Mouse (Mus musculus) layer of hippocampus, adult 11-12 months (tissue): ENCODE results near the gene Rps6ka5.

Experiments used
- DNase-seq: peaks from one replicate; pipeline ENCODE4 v3.0.0; 2022; ENCODE audit warnings: low spot score

Gene Rps6ka5

GRCm38 (mm10) chr12:100529651-100530050, 197.1 kb downstream of the Rps6ka5 start:
- no peak for DNase-seq

DNA sequence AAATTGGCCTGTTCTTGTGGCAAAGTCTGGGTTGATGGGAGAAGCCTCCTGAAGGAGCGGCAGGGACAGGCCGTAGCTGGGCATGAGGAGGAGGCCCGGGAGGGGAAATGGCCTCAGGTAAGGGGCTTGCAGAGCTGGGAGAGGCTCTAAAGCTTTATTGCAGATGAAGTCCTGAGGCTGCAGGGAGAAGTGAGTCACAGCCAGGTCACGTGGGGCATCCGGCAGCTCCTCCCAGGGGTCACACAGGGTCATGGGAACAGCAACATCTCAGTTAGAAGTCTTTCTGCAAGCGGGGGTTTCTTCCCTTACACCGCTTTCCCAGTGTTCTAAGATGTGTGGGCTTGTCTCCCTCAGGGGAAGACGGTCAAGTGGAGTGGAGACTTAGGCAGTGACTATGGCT, 197.6 kb downstream of the Rps6ka5 start:
- DNase-seq: no peak

DNA sequence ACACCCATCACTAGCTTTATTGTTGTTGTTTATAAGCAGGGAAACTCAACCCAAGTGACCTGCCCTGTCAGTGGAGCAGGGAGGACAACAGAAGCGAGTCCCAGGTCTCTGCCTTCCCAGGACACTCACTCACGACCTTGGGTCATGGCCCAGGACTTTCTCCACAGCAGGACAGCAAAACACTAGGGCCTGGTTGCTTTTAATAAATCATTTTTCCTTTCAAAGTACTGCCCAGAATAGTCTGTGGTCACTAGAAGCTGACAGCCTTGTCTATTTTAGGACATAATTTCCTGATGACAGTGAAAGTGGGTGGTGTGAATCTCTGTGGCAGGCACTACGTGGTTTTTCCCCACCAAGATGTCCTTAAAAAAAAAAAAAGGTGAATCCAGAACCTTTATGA, 198.5 kb downstream of the Rps6ka5 start:
- DNase-seq: no peak

DNA sequence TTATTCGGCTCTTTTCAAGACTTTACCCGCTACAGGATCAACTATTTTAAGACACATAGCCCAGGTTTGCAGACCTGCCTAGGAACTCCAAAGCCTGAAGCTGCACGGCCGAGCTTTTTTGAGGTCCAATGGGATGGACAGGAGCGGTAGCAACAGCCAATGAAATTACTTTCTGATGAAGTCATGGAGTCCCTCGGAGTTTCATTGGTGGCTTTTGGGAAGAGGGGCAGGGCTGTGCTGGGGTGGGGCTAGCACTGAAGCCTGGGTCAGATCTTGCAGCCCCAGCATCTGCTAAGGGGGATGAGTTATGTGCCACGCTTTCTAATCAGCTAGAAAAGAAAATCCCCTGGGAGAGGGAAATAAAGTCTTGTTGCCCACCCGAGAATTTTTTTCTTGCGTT, 199.0 kb downstream of the Rps6ka5 start:
- peak; percentile 83 for DNase-seq

DNA sequence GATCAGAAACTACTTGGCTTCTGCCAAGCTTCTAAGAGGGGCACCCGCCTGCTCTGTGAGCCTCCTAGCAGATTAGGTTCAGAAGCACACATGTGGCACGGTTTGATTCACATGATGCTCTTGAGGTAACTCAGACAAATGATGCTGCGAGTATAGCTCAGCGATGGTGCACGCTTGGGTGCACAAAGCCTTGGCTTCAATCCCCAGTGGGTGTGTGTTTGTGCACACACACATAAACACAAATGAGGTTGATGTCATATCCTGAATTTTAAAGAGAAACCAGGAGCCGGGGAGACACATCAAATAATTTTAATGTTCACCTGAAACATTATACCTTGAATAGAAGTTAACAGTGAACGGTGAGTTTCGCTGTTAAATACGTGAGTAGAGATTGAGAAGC, 199.5 kb downstream of the Rps6ka5 start:
- no peak for DNase-seq

DNA sequence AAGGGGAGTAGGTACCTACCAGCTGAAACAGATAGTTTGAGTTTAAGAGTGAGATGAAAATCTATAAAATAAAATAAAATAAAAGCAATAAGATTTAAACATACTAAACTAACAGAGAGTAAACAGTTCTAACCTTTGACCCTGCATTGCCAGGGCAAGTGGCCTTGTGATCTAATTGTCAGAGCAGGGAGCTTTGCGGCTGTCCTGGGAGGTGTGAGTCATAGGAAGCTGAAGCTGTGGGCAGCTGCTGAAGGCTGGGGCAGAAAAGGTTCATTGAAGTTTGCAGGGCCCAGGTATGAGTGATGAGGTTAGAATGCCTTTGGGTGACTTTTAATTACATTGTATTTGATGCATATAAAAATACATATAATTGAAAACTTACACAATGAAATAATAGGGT, 200.8 kb downstream of the Rps6ka5 start:
- DNase-seq: no peak

DNA sequence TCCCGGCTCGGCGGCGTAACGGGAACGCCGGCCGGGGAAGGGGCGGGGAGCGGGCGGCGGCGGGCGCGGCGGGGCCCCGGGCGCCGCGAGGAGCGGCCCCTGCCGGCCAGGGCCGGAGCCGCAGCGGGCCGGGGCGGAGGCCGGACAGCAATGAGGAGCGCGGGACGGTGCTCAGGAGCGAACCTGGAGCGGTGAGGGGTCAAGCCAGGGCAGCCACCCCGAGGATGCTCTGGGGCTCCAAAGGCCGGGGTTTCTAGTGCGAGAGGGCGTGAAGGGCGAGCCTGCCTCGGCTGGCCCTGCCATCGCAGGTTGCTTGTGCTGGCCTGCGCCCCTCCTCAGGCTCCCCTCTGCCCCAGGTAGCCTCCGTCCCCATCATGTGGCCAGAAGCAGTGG, 206.0 kb downstream of the Rps6ka5 start, which contains the start of gene Ttc7b:
Ttc7b (minus strand) TSS at position 33 of the 393 bp plus-strand sequence.
- DNase-seq: peak; percentile 50

DNA sequence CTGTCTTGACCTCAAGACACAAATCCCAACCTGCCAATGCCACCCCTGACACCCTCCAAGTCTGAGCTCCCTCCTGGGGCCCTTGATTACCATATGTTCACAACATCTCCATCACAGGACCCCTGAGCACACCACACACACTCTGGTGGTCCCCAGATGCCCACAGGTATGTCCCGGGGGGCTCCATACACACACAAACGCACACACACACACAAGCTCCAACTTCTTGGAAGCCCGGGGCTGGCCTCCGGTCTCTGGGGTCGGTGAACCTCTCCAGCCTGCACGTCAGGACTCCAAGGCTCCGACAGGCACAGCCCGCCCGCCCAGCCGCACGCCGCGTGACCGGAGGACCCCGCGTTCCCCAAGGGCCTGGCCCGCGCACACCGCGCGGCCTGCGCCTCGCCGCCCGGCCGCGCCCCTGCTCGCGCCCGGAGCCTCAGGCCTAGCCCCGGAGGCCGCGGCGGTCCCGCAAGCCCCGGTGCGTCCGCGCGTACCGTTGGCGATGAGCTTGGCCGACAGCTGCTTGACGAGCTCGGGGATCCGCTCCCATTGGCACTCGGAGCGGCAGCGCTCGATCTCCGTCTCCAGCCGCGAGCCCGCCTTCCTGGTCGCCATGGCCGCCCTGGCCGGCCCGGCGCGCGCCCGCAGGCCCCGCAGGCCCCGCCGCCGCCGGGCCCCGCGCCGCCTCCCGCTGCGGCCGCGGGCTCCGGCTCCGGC, 206.5 kb downstream of the Rps6ka5 start:
- DNase-seq: peak; percentile 51

DNA sequence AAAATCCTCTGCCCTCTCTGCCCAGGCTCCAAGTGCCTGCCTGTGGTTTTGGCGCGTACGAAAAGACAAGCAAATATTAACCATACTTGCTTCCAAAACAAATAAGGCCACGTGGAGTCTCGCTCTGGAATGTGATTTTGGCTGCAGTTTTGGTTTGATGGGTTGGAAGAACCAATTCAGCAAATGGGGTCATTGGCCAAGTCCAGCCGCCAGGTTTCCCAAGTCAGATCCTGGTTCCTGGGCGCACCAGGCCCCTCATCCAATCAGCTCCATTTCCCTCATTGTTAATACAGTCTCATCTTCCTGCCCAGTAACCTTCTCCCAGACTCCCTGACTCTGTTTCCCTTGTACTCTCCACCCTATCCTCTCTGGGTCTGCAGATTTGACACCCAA, 207.1 kb downstream of the Rps6ka5 start:
- peak; percentile 22 for DNase-seq

GRCm38 (mm10) chr12:100517371-100517770, 209.4 kb downstream of the Rps6ka5 start:
- DNase-seq: no peak

- DNase-seq: no peak
Measured at GRCm38 (mm10) chr12:100516161-100516838, 210.5 kb downstream of the Rps6ka5 start.

DNA sequence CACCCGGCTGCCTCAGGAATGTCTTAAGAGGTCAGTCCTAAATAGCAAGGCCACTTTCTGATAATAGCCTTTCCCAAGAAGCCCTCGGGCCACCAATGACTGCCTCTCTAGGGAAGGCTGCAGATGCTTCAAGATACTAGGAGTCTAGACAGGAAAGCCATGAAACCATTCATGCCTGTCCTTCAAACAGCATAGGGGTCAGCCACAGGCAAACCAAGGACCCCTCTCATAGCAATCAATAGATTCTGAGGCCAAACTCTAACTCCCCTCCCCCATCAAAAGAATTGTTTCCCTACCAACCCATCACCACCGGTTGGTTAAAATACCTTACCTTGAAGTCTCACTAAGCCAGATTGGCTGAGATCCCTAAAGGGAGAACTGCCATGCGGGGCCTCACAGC, 211.3 kb downstream of the Rps6ka5 start:
- DNase-seq: no peak

DNA sequence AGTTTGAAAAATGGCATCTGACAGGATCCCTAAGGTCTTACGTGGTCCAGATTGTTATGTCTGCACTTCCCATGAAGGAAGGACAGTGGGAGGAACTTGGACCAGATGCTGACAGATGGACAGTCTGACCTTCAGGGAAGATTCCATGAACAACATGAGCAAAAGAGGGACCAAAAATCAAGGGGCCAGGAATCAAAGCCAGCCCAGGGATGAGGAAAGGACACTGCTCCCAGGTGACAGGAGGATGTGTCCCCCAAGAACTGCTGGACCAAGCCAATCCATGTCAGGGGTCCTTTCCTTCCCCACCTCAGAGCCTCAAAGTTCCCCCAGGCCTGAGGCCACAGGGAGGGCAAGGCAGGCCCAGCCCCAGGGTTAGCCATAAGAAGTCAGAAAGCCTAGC, 212.2 kb downstream of the Rps6ka5 start:
- DNase-seq: no peak

DNA sequence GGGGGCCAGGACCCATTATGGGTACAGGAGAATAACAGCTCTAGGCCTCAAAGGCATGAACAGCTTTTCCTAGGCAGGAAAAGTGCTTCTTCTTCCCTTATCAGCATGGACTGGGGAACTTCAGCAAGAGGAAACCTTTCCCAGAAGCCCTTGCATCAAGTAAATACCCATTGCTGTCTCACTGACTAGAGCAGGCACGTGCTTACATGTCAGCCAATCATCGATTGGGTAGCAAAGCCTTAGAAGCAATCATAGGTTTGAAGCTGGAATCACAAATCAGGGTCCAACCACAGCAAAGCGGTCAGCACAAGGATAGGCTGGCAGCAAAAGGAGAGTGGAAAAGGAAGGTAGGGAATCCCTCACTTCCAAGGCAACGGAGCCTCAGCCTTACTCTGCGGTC, 213.7 kb downstream of the Rps6ka5 start:
- no peak for DNase-seq

DNA sequence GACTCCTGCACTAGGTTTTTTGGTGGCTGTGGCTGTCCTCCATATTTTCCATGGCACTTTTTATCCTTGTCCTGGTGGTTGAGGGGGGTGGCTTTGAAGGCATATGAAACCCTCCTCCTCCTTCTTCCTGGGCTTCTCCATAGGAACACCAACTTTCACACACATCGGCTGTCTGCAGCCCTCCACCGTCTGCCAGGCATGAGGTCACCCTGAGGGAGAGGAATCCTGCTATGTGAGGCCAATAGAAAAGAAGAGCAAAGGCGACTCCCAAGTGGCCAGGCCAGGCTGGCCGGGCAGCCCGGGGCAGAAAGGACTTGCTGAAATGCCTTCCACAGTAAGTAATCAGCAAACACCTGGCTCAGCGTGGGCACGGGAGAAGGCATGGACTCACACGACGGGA, 214.1 kb downstream of the Rps6ka5 start:
- no peak for DNase-seq

DNA sequence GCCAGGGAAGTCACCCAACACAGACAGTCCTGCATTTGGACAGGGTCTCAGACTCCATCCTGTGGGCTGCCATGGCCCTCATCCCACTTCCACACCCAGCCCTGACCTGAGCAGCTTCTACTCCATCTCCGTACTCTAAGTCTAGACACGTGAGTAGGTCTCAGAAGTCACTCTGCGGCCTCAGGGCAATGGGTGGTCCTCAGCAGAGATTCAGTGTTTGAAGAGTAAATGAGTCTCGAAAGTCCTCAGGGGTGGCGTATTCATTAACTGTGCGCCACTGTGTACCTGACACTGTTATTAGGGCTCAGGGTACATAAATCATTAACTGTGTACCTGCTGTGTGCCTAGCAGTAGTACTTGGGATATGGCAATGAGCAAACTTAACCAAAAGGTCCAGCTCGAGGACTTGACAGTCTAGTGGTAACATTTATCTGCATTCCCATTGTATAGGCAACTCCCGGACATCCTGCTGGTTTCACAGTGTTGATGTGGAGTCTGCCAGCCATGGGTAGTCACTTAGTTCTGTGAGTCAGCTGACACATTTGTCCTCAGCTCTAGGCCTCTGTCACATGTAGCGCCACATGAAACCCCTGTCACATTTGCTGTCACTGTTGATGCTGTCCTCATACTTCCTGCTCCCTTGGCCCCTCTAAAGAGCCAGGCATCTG, 217.0 kb downstream of the Rps6ka5 start:
- no peak for DNase-seq

- DNase-seq: no peak
Measured at GRCm38 (mm10) chr12:100508668-100509067, 218.1 kb downstream of the Rps6ka5 start.

GRCm38 (mm10) chr12:100505484-100505883, 221.3 kb downstream of the Rps6ka5 start:
- no peak for DNase-seq

- DNase-seq: no peak
Measured at GRCm38 (mm10) chr12:100504585-100504984, 222.2 kb downstream of the Rps6ka5 start.

DNA sequence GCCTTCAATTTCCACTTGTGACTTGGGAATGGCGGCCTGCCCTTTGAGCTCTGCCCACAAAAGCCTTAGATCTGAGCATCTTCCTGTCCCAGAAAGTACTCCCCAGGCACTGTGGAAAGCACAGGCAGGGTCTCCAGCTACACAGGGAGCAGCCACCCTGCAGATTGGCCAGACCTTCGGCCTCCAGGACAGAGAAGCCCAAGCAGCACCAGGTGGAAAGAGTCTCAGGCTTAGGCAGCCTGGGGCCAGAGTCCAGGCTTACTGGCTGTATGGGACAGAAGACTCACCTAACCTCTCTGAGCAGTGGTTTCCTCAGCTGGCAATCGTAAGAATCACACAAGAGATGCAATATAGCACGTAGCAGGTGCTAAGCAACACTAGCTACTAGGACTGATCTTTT, 223.1 kb downstream of the Rps6ka5 start:
- DNase-seq: no peak

DNA sequence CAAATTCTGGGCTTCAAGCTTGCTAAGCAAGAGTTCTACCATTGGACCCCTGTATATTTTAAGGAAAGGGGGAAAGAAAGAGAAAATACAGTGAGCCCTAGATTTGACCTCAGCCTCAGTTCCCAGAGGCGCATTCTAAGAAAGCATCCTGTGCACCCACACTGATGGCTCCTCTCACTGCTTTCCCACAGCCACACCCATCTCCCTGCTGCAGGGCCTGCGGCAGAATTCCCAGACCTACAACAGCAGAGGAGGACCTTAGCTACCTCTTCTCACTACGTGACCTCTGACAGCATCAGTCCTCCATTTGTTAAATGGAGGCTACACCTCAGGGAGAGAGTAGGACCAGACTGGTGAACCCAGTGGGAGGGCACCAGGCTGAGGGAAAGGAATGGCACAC, 224.2 kb downstream of the Rps6ka5 start:
- DNase-seq: no peak

DNA sequence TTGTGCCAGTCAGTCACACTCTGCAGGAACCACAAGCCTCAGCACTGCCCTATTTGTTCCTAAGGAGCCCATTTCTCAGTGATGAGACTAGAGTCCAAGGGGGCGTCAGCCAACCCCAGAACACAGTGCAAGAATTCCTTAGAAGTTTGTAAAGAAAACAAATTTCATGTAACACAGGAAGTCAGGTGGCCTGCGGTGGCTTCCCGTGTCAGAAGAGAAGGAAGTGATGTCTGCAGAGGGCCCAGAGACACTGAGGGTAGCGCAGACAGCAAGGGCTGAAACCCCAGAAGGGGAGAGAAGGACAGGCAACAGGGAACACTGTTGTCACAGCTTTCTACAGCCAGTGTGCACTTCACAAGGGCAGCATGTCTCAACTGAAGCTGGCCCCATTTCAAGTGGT, 225.5 kb downstream of the Rps6ka5 start:
- DNase-seq: no peak

GRCm38 (mm10) chr12:100499469-100499868, 227.3 kb downstream of the Rps6ka5 start:
- DNase-seq: no peak
